Mouse (Mus musculus): ENCODE measurements around the gene Hinfp. TPM values are rescaled to one million over a fixed set of nuclear protein-coding genes. Genes with fewer than 3 reads are reported as not detected.

Hinfp gene
- polyA plus RNA-seq, 1 experiment from 2014 or later, result 31.4 TPM

- H3K4me1 ChIP-seq (replicated peaks), result peaks cover 24% of the 10 kb centered on the region
- no peak overlapping the region for H3K4me3 ChIP-seq
- peak overlapping the region; percentile 58; the same call in 1 of the 2 replicates for H3K4me2 ChIP-seq
- no peaks in the 10 kb centered on the region for H3K9me3 ChIP-seq
- peak overlapping the region; percentile 64 for H3K27ac ChIP-seq
- H3K27me3 ChIP-seq, result peaks cover 7% of the 10 kb centered on the region
- 64% methylated on average over 8 of the region's 8 CpGs for WGBS
- peak overlapping the region; percentile 78; the same call in 1 of the 2 replicates for H3K9ac ChIP-seq
- no peaks in the 10 kb centered on the region for H3K36me3 ChIP-seq
- no peak for ATAC-seq (ENCODE audit: low FRiP score)
These were observed 38.8 kb downstream of the Hinfp start for GRCm38 (mm10) chr9:44266478-44267226.

GRCm38 (mm10) chr9:44261388-44261787 lies 44.1 kb downstream of the Hinfp start:
- 88% methylated on average over 14 of the region's 14 CpGs for WGBS
- no peak overlapping the region for H3K27ac ChIP-seq
- no peaks in the 10 kb centered on the region for H3K36me3 ChIP-seq
- no peak for ATAC-seq (ENCODE audit: low FRiP score)
- no peak overlapping the region for H3K4me3 ChIP-seq
- H3K4me1 ChIP-seq (replicated peaks), result peaks cover 9% of the 10 kb centered on the region
- H3K9ac ChIP-seq, result no peak overlapping the region
- no peaks in the 10 kb centered on the region for H3K9me3 ChIP-seq
- no peak overlapping the region for H3K4me2 ChIP-seq
- no peaks in the 10 kb centered on the region for H3K27me3 ChIP-seq

- no peak for ATAC-seq (ENCODE audit: low FRiP score)
- Histone ChIP-seq H3K4me1 (replicated peaks) (peaks cover 24% of the 10 kb centered on the region), H3K4me3 (no peak overlapping the region), H3K4me2 (no peak overlapping the region), H3K36me3 (no peaks in the 10 kb centered on the region), H3K9ac (no peak overlapping the region), H3K9me3 (no peaks in the 10 kb centered on the region), H3K27ac (no peak overlapping the region), H3K27me3 (no peaks in the 10 kb centered on the region)
- 73% methylated on average over 10 of the region's 10 CpGs for WGBS
These were observed 46.5 kb downstream of the Hinfp start for GRCm38 (mm10) chr9:44259014-44259413.

DNA sequence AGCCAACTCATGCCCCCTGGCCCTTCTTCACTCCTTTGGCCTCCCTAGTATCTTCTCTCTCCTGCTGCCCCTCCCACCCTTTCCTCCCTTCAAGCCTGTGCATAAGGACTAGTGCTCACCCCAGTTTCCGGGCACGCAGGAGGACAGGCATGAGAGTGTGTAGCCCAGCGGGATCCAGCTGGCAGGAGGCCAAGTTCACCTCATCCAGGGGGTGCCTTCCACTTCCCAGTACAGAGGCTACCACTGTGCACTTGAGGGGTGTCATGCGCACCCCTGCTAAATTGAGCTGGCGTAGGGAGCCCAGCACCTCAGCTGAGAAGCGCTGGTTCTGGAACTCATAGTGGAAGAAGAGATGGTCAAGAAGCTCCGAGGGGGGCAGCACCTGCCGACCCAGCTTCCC lies 49.3 kb downstream of the Hinfp start:
- no peak for ATAC-seq (ENCODE audit: low FRiP score)
- peaks cover 38% of the 10 kb centered on the region for H3K4me1 ChIP-seq (replicated peaks)
- no peaks in the 10 kb centered on the region for H3K9me3 ChIP-seq
- H3K4me3 ChIP-seq, result no peak overlapping the region
- 0 out of 2 replicates have a peak, but pooled peaks cover 3% of the 10 kb centered on the region for H3K27me3 ChIP-seq
- no peaks in the 10 kb centered on the region for H3K36me3 ChIP-seq
- 80% methylated on average over 8 of the region's 8 CpGs for WGBS
- no peak overlapping the region for H3K9ac ChIP-seq
- H3K27ac ChIP-seq, result peak overlapping the region; percentile 85; the same call in 1 of the 2 replicates
- H3K4me2 ChIP-seq, result no peak overlapping the region

DNA sequence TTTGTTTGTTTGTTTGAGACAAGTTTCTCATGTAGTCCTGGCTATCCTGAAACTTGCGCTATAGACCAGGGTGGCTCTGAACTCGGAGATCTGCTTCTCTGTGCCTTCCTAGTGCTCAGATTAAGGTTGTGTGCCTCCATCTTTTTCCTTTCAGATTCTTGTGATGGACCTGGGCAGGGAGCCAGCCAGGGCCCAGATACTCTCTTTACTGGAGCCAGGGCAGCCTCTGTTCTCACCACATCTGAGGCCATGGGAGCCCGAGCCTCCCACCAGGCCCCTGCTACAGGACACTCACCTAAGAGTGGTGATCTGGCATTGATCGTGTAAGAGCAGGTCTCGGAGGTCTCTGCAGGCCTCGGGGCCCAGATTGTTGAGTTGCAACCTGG lies 50.3 kb downstream of the Hinfp start:
- WGBS, result 49% methylated on average over 6 of the region's 6 CpGs
- H3K27ac ChIP-seq, result peak overlapping the region; percentile 85
- H3K9ac ChIP-seq, result peak overlapping the region; percentile 15; the same call in 1 of the 2 replicates
- H3K27me3 ChIP-seq, result 0 out of 2 replicates have a peak, but pooled peaks cover 3% of the 10 kb centered on the region
- no peak overlapping the region for H3K4me3 ChIP-seq
- ATAC-seq (ENCODE audit: low FRiP score), result no peak
- peak overlapping the region; percentile 25; the same call in 1 of the 2 replicates for H3K4me2 ChIP-seq
- no peaks in the 10 kb centered on the region for H3K9me3 ChIP-seq
- no peaks in the 10 kb centered on the region for H3K36me3 ChIP-seq
- H3K4me1 ChIP-seq (replicated peaks), result peaks cover 44% of the 10 kb centered on the region

GRCm38 (mm10) chr9:44254508-44255135 lies 50.8 kb downstream of the Hinfp start:
- Histone ChIP-seq H3K27ac (peak overlapping the region; percentile 85), H3K9ac (peak overlapping the region; percentile 39; the same call in 1 of the 2 replicates), H3K9me3 (no peaks in the 10 kb centered on the region), H3K27me3 (0 out of 2 replicates have a peak, but pooled peaks cover 3% of the 10 kb centered on the region), H3K4me3 (no peak overlapping the region), H3K4me2 (peak overlapping the region; percentile 25; the same call in 1 of the 2 replicates), H3K36me3 (no peaks in the 10 kb centered on the region), H3K4me1 (replicated peaks) (peaks cover 49% of the 10 kb centered on the region)
- ATAC-seq (ENCODE audit: low FRiP score), result peak; percentile 72
- 5% methylated on average over 5 of the region's 5 CpGs for WGBS

GRCm38 (mm10) chr9:44253441-44253840 lies 52.0 kb downstream of the Hinfp start:
- no peak for ATAC-seq (ENCODE audit: low FRiP score)
- Histone ChIP-seq H3K4me1 (replicated peaks) (peaks cover 49% of the 10 kb centered on the region), H3K9ac (no peak overlapping the region; the same call in 1 of the 2 replicates), H3K27me3 (peaks cover 14% of the 10 kb centered on the region; the same call in 1 of the 2 replicates), H3K36me3 (no peaks in the 10 kb centered on the region), H3K4me2 (no peak overlapping the region), H3K9me3 (no peaks in the 10 kb centered on the region), H3K27ac (peak overlapping the region; percentile 85), H3K4me3 (no peak overlapping the region)
- WGBS, result 81% methylated on average over 6 of the region's 6 CpGs

DNA sequence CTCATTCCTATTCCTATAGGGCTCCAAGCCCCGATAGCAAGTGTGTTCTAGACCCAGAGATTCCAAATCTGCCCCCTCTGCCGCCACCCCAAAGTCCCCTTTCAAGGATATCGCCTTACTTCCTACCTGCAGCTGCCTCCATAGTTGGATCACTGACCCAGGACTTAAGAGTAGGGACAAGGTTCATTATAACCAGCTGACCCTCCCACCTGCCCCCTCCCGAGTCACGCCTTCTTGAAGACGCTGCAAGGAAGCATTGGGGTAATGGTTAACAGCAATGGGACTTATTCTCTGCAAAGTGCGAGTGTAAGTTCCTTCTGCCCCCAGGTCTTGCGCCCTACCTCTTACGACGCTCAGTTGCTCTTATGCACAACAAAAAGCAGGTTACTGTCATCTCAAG lies 54.2 kb downstream of the Hinfp start, which contains the start of gene Pdzd3:
Gene Pdzd3 (minus strand): TSS at position 158 of the 400 bp plus-strand sequence.
- Histone ChIP-seq H3K36me3 (no peaks in the 10 kb centered on the region), H3K4me2 (no peak within 1 kb of the TSS)

DNA sequence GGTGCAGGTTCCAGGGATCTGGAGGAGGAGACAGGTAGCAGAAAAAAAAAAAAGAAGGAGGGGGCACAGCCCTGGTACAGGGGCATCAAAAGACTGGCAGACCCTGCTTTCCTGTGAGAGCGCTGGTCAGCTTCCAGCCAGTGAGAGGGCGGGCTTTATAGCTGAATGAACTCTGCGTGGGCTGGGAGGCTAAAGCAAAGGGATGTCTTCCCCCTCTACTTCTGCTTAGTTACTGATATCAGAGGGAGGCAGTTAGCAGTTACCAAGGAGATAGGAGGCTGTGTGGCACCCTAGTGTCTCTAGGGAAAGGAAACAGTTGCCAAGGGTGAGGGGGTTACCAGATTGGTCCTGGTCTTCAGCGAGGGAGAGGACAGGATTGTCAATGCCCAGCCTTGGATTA lies 55.0 kb downstream of the Hinfp start:
- 35% methylated on average over 4 of the region's 4 CpGs for WGBS
- ATAC-seq (ENCODE audit: low FRiP score), result no peak
- Histone ChIP-seq H3K27ac (no peak overlapping the region), H3K4me1 (replicated peaks) (peaks cover 39% of the 10 kb centered on the region), H3K9ac (0 out of 2 replicates have a peak overlapping the region, but pooled peaks have one; percentile 24), H3K4me2 (no peak overlapping the region), H3K27me3 (peaks cover 22% of the 10 kb centered on the region; the same call in 1 of the 2 replicates), H3K4me3 (no peak overlapping the region), H3K36me3 (no peaks in the 10 kb centered on the region), H3K9me3 (no peaks in the 10 kb centered on the region)

More for the DNA sequence above, 54.2 kb downstream of the Hinfp start, which contains the start of gene Pdzd3:
- 0 out of 2 replicates have a peak within 1 kb of the TSS, but pooled peaks have one; percentile 24 for H3K9ac ChIP-seq
- H3K27ac ChIP-seq, result no peak within 1 kb of the TSS
- WGBS, result 81% methylated on average over 10 of the region's 10 CpGs
- no peak within 1 kb of the TSS for H3K4me3 ChIP-seq
- H3K4me1 ChIP-seq (replicated peaks), result peaks cover 48% of the 10 kb centered on the region
- peaks cover 22% of the 10 kb centered on the region; the same call in 1 of the 2 replicates for H3K27me3 ChIP-seq
- H3K9me3 ChIP-seq, result no peaks in the 10 kb centered on the region
- ATAC-seq (ENCODE audit: low FRiP score), result no peak

DNA sequence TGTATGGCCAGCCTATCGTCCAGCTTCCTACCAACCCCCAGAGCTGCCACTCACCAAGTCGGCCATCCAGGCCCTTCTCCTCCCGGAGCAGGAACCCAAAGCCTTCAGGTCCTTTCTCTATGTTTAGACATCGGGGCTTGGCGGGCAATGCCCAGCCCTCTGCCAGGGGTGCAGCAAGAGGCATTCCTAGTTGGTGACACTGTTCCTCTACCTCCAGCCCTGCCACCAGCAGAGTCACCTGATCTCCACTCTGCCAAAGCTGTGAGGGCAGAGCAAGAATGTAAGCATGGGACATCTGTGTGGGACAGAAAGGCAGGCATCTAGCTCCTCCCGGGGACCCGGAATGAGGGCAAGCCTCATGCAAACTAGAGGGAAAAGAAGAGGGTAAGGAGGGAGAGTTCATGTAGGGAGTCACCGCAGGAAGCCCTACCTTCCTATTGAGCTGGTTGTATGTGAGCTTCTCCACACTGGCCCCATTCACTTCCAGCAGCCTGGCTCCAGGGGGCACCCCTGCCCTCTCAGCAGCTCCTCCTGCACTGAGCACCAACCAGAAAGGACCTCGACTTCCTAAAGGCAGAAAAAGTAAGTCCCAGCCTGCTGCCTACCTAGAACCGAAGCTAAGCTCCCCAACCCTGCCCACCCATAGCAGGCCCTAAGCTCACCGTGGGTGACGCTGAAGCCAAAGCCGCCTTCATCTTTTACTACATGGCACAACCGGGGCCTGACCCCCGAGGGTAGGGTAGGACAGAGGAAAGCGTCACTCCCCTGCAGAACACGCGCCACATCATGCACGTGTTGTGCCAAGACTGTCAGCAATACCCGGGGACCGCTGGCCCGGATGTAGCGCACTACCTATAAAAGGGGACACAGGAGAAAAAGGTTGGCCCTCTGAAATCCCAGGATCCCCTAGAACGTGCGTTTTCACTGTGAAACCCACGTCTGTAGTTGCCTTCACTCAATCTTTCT lies 56.0 kb downstream of the Hinfp start:
- no peak overlapping the region for H3K9ac ChIP-seq
- peaks cover 22% of the 10 kb centered on the region; the same call in 1 of the 2 replicates for H3K27me3 ChIP-seq
- WGBS, result 49% methylated on average over 26 of the region's 26 CpGs
- peaks cover 29% of the 10 kb centered on the region for H3K4me1 ChIP-seq (replicated peaks)
- ATAC-seq (ENCODE audit: low FRiP score), result peak; percentile 57; the same call in 1 of the 2 replicates
- H3K4me3 ChIP-seq, result no peak overlapping the region
- no peak overlapping the region for H3K27ac ChIP-seq
- H3K36me3 ChIP-seq, result no peaks in the 10 kb centered on the region
- H3K4me2 ChIP-seq, result no peak overlapping the region
- H3K9me3 ChIP-seq, result no peaks in the 10 kb centered on the region

DNA sequence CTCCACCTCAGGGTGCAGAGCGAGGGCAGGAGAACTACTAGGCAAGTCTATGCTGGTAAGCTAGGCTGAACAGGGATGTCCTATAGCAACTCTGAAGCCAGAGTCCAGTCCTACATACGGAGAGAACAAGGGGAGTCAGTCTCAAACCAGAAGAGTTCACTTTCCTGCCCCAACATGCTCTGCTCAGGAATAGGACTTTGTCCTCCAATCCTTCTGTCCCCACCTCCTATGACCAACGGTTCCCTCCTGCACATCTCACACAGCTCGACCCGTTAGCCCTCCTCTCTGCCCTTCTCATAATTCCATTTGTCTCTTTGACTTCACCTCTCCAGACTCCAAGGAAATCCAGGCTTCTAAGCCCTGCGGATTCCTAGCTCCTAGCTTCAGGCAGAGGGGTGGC lies 57.6 kb downstream of the Hinfp start:
- H3K27ac ChIP-seq, result no peak overlapping the region
- ATAC-seq (ENCODE audit: low FRiP score), result no peak
- peaks cover 14% of the 10 kb centered on the region for H3K4me1 ChIP-seq (replicated peaks)
- no peaks in the 10 kb centered on the region for H3K36me3 ChIP-seq
- H3K9ac ChIP-seq, result no peak overlapping the region
- no peaks in the 10 kb centered on the region for H3K9me3 ChIP-seq
- H3K27me3 ChIP-seq, result peaks cover 19% of the 10 kb centered on the region; the same call in 1 of the 2 replicates
- no peak overlapping the region for H3K4me3 ChIP-seq
- WGBS, result 90% methylated on average over 6 of the region's 6 CpGs
- H3K4me2 ChIP-seq, result no peak overlapping the region

Measured in hindbrain, embryonic 13.5 days (tissue).